Mouse (Mus musculus): Measurements from ENCODE around the gene Atp7a. TPM values are rescaled to one million over a fixed set of nuclear protein-coding genes. Genes with fewer than 3 reads are reported as not detected.

Gene Atp7a
- polyA plus RNA-seq, 1 experiment from 2014 or later, result 21.8 TPM

DNA sequence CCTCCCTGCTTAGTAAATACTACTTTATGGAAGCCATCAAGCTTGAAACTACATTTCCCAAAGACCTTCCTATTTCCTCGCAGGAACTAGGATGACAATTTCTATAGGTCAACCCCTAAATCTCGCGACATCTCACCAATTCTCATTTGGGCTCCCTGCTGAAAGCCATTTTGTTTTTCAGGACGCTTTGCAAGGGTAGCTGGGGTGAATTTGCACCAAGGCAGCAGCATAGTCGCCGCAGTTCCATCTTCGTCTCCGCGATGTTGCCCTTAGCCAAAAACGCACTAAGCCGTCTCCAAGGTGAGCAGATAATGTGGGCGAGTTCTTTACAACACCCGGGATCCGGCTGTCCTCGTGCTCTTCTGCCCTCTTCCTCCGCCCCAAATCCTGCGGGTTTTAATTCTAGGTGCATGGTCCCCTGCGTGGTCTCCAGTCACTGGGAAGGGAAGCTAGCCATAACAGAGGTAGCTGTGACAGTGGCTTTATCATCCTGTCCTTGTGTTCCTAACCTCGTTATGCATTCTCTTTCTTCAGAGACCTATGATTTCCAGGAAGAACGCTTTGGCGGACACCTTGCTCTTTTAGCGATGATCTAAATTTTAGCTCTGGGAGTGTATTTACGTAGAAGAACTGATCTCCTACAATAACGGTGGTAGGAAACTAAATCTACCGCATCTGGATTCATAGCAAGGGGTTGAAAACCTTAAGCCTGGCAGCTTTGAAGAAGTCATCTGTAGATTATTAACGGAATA is 11.3 kb upstream of the Atp7a start, which contains the start of gene Cox7b:
Gene Cox7b, plus strand, starts transcription at position 130 of the 752 bp plus-strand sequence.
- WGBS, result 16% methylated on average over 26 of the region's 26 CpGs
- H3K9me3 ChIP-seq (ENCODE audit: control insufficient read depth, low read length), result no peaks in the 10 kb centered on the region
- H3K27me3 ChIP-seq (ENCODE audit: control insufficient read depth, insufficient read depth, low read length), result no peaks in the 10 kb centered on the region

DNA sequence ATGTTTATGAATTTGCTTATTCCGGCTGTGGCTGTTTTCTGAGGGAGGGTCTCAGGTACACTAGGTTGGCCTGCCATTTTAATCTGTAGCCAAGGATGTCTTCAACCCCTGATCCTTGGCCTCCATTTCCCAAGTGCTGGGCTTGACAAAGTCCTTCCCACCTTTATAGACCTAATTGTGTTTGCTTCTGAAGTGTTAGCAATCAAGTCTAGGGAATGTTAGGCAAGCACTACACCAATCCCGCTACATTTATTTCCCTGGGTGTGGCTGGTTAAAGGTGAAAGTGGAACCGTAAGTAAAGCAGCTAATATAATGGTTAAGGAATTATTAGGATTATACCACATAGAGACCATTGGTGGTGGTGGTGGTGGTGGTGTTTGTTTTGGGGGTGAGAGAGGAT is 10.0 kb upstream of the Atp7a start:
- no peak overlapping the region for H3K4me3 ChIP-seq (ENCODE audit: low read depth, low read length)
- no peaks in the 10 kb centered on the region; the same call in 1 of the 2 replicates for H3K36me3 ChIP-seq (ENCODE audit: control insufficient read depth, insufficient read depth, low read length)
- 94% methylated on average over 3 of the region's 3 CpGs for WGBS
- no peaks in the 10 kb centered on the region for H3K27me3 ChIP-seq (ENCODE audit: control insufficient read depth, insufficient read depth, low read length)
- no peak overlapping the region for H3K27ac ChIP-seq (ENCODE audit: low read depth, low read length)
- ATAC-seq (replicated peaks; ENCODE audit: low FRiP score) (no peak), DNase-seq (ENCODE audit: low spot score) (no peak)
- peak overlapping the region; percentile 8; the same call in 1 of the 2 replicates for H3K4me2 ChIP-seq (ENCODE audit: low read depth, low read length, severe bottlenecking)
- no peaks in the 10 kb centered on the region for H3K9me3 ChIP-seq (ENCODE audit: control insufficient read depth, low read length)
- no peaks in the 10 kb centered on the region for H3K4me1 ChIP-seq (replicated peaks; ENCODE audit: control insufficient read depth, insufficient read depth, low read length)
- H3K9ac ChIP-seq (ENCODE audit: low read length), result no peak overlapping the region

More for the DNA sequence above, 11.3 kb upstream of the Atp7a start, which contains the start of gene Cox7b:
- no peaks in the 10 kb centered on the region; the same call in 1 of the 2 replicates for H3K36me3 ChIP-seq (ENCODE audit: control insufficient read depth, insufficient read depth, low read length)
- H3K27ac ChIP-seq (ENCODE audit: low read depth, low read length), result peak within 1 kb of the TSS; percentile 48; the same call in 1 of the 2 replicates
- DNase-seq (ENCODE audit: low spot score) (peak; percentile 71), ATAC-seq (replicated peaks; ENCODE audit: low FRiP score) (peak; percentile 57)
- peak within 1 kb of the TSS; percentile 33 for H3K4me2 ChIP-seq (ENCODE audit: low read depth, low read length, severe bottlenecking)
- no peaks in the 10 kb centered on the region for H3K4me1 ChIP-seq (replicated peaks; ENCODE audit: control insufficient read depth, insufficient read depth, low read length)
- peak within 1 kb of the TSS; percentile 62 for H3K9ac ChIP-seq (ENCODE audit: low read length)
- peak within 1 kb of the TSS; percentile 37 for H3K4me3 ChIP-seq (ENCODE audit: low read depth, low read length)

DNA sequence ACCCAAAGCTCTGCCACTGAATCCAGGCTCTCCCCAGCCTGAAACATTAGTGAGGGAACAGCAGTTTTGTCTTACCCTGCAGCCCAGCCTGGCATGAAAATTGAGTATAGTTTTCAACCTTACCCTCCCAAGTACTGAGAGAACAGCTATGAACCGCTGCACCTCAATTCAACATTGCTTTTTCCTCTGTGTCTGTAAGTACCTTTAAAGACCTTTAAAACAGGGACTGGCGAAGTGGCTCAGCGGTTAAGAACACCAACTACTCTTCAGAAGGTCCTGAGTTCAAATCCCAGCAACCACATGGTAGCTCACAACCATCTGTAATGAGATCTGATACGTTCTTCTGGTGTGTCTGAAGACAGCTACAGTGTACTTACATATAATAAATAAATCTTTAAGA is 9.6 kb upstream of the Atp7a start:
- Histone ChIP-seq H3K4me3 (ENCODE audit: low read depth, low read length) (no peak overlapping the region), H3K4me1 (replicated peaks; ENCODE audit: control insufficient read depth, insufficient read depth, low read length) (no peaks in the 10 kb centered on the region), H3K36me3 (ENCODE audit: control insufficient read depth, insufficient read depth, low read length) (no peaks in the 10 kb centered on the region; the same call in 1 of the 2 replicates), H3K27ac (ENCODE audit: low read depth, low read length) (no peak overlapping the region), H3K9ac (ENCODE audit: low read length) (no peak overlapping the region), H3K9me3 (ENCODE audit: control insufficient read depth, low read length) (no peaks in the 10 kb centered on the region), H3K4me2 (ENCODE audit: low read depth, low read length, severe bottlenecking) (no peak overlapping the region), H3K27me3 (ENCODE audit: control insufficient read depth, insufficient read depth, low read length) (no peaks in the 10 kb centered on the region)
- 88% methylated on average over 4 of the region's 4 CpGs for WGBS
- DNase-seq (ENCODE audit: low spot score) (no peak), ATAC-seq (replicated peaks; ENCODE audit: low FRiP score) (no peak)

DNA sequence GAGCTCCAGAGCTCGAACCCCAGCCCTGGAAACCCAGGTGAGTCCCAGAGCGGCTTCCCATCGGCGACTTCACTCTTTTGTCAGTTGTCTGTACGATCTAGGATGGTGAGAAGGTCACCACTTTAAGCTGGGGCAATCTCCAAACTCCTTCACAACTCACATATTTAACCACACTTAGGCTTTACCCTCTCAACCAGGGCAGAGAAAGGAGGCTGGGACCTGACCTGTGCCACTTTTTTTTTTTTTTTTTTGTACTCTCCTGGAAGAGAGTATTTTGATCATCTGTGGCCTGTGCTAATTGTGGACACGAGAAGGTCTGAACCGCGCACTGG is 233 bp downstream of the Atp7a start:
- Histone ChIP-seq H3K4me1 (replicated peaks; ENCODE audit: control insufficient read depth, insufficient read depth, low read length) (no peaks in the 10 kb centered on the region), H3K36me3 (ENCODE audit: control insufficient read depth, insufficient read depth, low read length) (no peaks in the 10 kb centered on the region), H3K9ac (ENCODE audit: low read length) (peak overlapping the region; percentile 55), H3K4me3 (ENCODE audit: low read depth, low read length) (peak overlapping the region; percentile 47), H3K27ac (ENCODE audit: low read depth, low read length) (no peak overlapping the region), H3K27me3 (ENCODE audit: control insufficient read depth, insufficient read depth, low read length) (no peaks in the 10 kb centered on the region), H3K4me2 (ENCODE audit: low read depth, low read length, severe bottlenecking) (peak overlapping the region; percentile 43; the same call in 1 of the 2 replicates), H3K9me3 (ENCODE audit: control insufficient read depth, low read length) (no peaks in the 10 kb centered on the region)
- 19% methylated on average over 8 of the region's 8 CpGs for WGBS
- ATAC-seq (replicated peaks; ENCODE audit: low FRiP score) (no peak; the same call in 1 of the 2 replicates), DNase-seq (ENCODE audit: low spot score) (no peak)

DNA sequence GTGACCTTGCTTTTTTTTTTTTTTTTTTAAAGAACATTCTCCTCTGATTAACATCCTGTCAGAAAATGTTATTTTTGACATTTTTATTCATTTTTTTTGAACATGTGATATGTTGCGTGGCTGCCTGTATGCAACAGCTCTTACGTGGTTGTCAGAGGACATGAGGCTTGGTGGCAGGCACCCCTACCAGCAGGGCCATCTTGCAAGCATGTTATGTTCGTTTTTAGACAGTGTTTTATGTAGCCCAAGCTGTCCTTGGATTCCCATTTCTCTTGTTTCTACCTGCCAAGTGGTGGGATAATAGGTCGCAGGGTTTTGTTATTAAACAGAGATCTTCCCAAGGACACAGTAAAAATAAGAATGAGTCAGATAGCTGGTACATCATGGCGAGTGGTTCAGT is 3.1 kb downstream of the Atp7a start:
- 84% methylated on average over 5 of the region's 5 CpGs for WGBS
- H3K27me3 ChIP-seq (ENCODE audit: control insufficient read depth, insufficient read depth, low read length), result no peaks in the 10 kb centered on the region
- no peak overlapping the region for H3K9ac ChIP-seq (ENCODE audit: low read length)
- ATAC-seq (replicated peaks; ENCODE audit: low FRiP score) (no peak), DNase-seq (ENCODE audit: low spot score) (no peak)
- H3K4me2 ChIP-seq (ENCODE audit: low read depth, low read length, severe bottlenecking), result no peak overlapping the region
- no peaks in the 10 kb centered on the region for H3K4me1 ChIP-seq (replicated peaks; ENCODE audit: control insufficient read depth, insufficient read depth, low read length)
- no peaks in the 10 kb centered on the region for H3K36me3 ChIP-seq (ENCODE audit: control insufficient read depth, insufficient read depth, low read length)
- H3K4me3 ChIP-seq (ENCODE audit: low read depth, low read length), result no peak overlapping the region
- H3K9me3 ChIP-seq (ENCODE audit: control insufficient read depth, low read length), result no peaks in the 10 kb centered on the region
- no peak overlapping the region for H3K27ac ChIP-seq (ENCODE audit: low read depth, low read length)

DNA sequence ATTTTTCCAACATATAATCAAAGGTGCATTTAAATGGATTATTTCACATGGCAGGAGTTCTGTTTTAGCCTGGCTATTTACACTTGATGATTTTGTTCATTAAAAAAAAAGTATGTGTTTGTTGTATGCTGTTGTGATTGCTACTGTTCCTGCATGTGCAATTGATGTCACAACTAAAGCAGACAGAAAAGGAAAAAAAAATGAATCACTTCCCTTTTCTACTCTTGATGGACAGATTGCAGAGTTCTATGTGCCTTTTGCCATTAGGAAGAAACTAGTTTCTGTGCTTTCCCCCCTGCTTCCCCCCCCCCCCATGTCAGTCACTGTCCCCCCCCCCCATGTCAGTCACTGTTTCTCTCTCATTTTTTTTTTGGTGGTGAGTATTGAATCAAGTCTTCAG is 4.0 kb downstream of the Atp7a start:
- Histone ChIP-seq H3K4me1 (replicated peaks; ENCODE audit: control insufficient read depth, insufficient read depth, low read length) (no peaks in the 10 kb centered on the region), H3K27ac (ENCODE audit: low read depth, low read length) (no peak overlapping the region), H3K9me3 (ENCODE audit: control insufficient read depth, low read length) (no peaks in the 10 kb centered on the region), H3K4me3 (ENCODE audit: low read depth, low read length) (no peak overlapping the region), H3K36me3 (ENCODE audit: control insufficient read depth, insufficient read depth, low read length) (no peaks in the 10 kb centered on the region), H3K27me3 (ENCODE audit: control insufficient read depth, insufficient read depth, low read length) (no peaks in the 10 kb centered on the region), H3K4me2 (ENCODE audit: low read depth, low read length, severe bottlenecking) (no peak overlapping the region), H3K9ac (ENCODE audit: low read length) (no peak overlapping the region)
- no peak for DNase-seq (ENCODE audit: low spot score)
- ATAC-seq (replicated peaks; ENCODE audit: low FRiP score), result no peak

DNA sequence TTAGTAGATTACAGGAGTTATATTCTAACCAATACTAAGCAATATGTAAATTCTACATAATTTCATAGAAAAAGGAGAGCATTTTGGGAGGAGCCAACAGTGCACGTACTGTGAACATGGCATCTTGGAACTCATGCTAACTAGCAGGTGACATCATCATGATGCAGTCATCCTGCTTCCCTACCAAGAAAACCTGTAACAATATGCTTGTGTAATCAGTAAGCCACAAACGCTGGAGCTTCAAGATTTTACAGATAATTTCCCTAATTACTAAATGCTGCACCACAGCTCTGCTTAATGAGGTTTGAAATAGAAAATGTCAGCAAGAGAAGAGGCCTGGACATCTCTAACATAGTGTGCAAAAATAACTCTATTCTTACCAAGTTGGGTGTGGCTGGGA is 8.7 kb downstream of the Atp7a start:
- no peaks in the 10 kb centered on the region for H3K36me3 ChIP-seq (ENCODE audit: control insufficient read depth, insufficient read depth, low read length)
- no peak overlapping the region for H3K4me2 ChIP-seq (ENCODE audit: low read depth, low read length, severe bottlenecking)
- H3K27me3 ChIP-seq (ENCODE audit: control insufficient read depth, insufficient read depth, low read length), result no peaks in the 10 kb centered on the region
- H3K9me3 ChIP-seq (ENCODE audit: control insufficient read depth, low read length), result no peaks in the 10 kb centered on the region
- ATAC-seq (replicated peaks; ENCODE audit: low FRiP score), result no peak
- WGBS, result 78% methylated on average over 2 of the region's 2 CpGs
- no peak overlapping the region for H3K27ac ChIP-seq (ENCODE audit: low read depth, low read length)
- no peak overlapping the region for H3K9ac ChIP-seq (ENCODE audit: low read length)
- no peak for DNase-seq (ENCODE audit: low spot score)
- H3K4me3 ChIP-seq (ENCODE audit: low read depth, low read length), result no peak overlapping the region
- no peaks in the 10 kb centered on the region for H3K4me1 ChIP-seq (replicated peaks; ENCODE audit: control insufficient read depth, insufficient read depth, low read length)

DNA sequence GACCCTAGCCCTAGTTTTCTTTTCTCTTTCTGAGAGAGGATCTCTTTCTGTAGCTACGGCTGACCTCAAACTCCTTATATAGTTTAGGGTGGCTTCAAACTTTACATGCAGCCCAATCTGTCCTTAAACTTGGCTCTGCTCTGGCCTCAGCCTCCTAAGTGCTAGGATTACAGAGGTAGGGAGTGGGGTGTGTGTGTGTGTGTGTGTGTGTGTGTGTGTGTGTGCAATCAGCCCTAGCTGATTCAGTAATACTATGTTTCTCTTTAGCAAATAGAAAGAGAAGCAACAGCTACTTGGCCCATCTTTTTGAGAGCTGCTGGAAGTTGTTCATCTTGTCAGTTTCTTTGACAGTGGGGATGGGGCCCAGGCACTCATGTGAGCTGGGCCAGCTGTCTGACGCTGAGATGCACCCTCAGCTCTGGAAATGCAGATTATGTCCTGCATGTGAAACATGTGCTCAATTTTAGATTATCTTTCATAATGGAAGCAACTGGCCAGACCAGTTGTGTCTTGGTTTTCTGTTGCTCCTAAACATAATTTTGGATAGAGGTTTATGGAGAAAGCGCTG is 10.2 kb downstream of the Atp7a start:
- no peaks in the 10 kb centered on the region for H3K36me3 ChIP-seq (ENCODE audit: control insufficient read depth, insufficient read depth, low read length)
- WGBS, result 89% methylated on average over 3 of the region's 3 CpGs
- no peaks in the 10 kb centered on the region for H3K9me3 ChIP-seq (ENCODE audit: control insufficient read depth, low read length)
- no peak for DNase-seq (ENCODE audit: low spot score)
- no peak overlapping the region for H3K9ac ChIP-seq (ENCODE audit: low read length)
- H3K4me2 ChIP-seq (ENCODE audit: low read depth, low read length, severe bottlenecking), result no peak overlapping the region
- no peaks in the 10 kb centered on the region for H3K4me1 ChIP-seq (replicated peaks; ENCODE audit: control insufficient read depth, insufficient read depth, low read length)
- no peak overlapping the region for H3K27ac ChIP-seq (ENCODE audit: low read depth, low read length)
- H3K27me3 ChIP-seq (ENCODE audit: control insufficient read depth, insufficient read depth, low read length), result no peaks in the 10 kb centered on the region
- no peak for ATAC-seq (replicated peaks; ENCODE audit: low FRiP score)
- H3K4me3 ChIP-seq (ENCODE audit: low read depth, low read length), result no peak overlapping the region

All from forebrain, embryonic 11.5 days (tissue).